Mouse (Mus musculus): ENCODE measurements around the gene Rnf39. TPM values are rescaled to one million over a fixed set of nuclear protein-coding genes. Genes with fewer than 3 reads are reported as not detected.
A peak's percentile ranks its signal among the peaks of the same experiment; 100 is the strongest.

The Rnf39 gene
- polyA plus RNA-seq, 1 experiment from 2014 or later = 0.13 TPM

- no peak overlapping the region for H3K4me2 ChIP-seq (ENCODE audit: low read depth, low read length)
- DNase-seq (ENCODE audit: low spot score) (no peak), ATAC-seq (replicated peaks; ENCODE audit: insufficient number of reproducible peaks, low FRiP score, low TSS enrichment, low read depth) (no peak)
- H3K9ac ChIP-seq (replicated peaks; ENCODE audit: low read length) = no peak overlapping the region
- H3K9me3 ChIP-seq (replicated peaks; ENCODE audit: control insufficient read depth, low read length) = no peaks in the 10 kb centered on the region
- H3K36me3 ChIP-seq (replicated peaks; ENCODE audit: control insufficient read depth, insufficient read depth, low read depth, low read length) = no peaks in the 10 kb centered on the region
- H3K27ac ChIP-seq (replicated peaks; ENCODE audit: low read depth, low read length) = no peak overlapping the region
- no peak overlapping the region; the same call in 1 of the 2 replicates for H3K4me3 ChIP-seq (ENCODE audit: low read depth, low read length)
- H3K27me3 ChIP-seq (ENCODE audit: control insufficient read depth, insufficient read depth, low read length) = peaks cover 41% of the 10 kb centered on the region
- H3K4me1 ChIP-seq (ENCODE audit: control insufficient read depth, insufficient read depth, low read length) = peaks cover 8% of the 10 kb centered on the region
- 24% methylated on average over 5 of the region's 5 CpGs for WGBS
Observed at GRCm38 (mm10) chr17:36943691-36944090, 973 bp downstream of the Rnf39 start.

GRCm38 (mm10) chr17:36944121-36944775, 1.5 kb downstream of the Rnf39 start:
- Histone ChIP-seq H3K4me2 (ENCODE audit: low read depth, low read length) (no peak overlapping the region), H3K4me1 (ENCODE audit: control insufficient read depth, insufficient read depth, low read length) (peaks cover 8% of the 10 kb centered on the region), H3K4me3 (ENCODE audit: low read depth, low read length) (no peak overlapping the region), H3K27me3 (ENCODE audit: control insufficient read depth, insufficient read depth, low read length) (peaks cover 41% of the 10 kb centered on the region), H3K36me3 (replicated peaks; ENCODE audit: control insufficient read depth, insufficient read depth, low read depth, low read length) (no peaks in the 10 kb centered on the region), H3K27ac (replicated peaks; ENCODE audit: low read depth, low read length) (no peak overlapping the region), H3K9ac (replicated peaks; ENCODE audit: low read length) (no peak overlapping the region), H3K9me3 (replicated peaks; ENCODE audit: control insufficient read depth, low read length) (no peaks in the 10 kb centered on the region)
- 21% methylated on average over 9 of the region's 9 CpGs for WGBS
- no peak for ATAC-seq (replicated peaks; ENCODE audit: insufficient number of reproducible peaks, low FRiP score, low TSS enrichment, low read depth)
- peak; percentile 26 for DNase-seq (ENCODE audit: low spot score)

- H3K4me3 ChIP-seq (ENCODE audit: low read depth, low read length) = peak overlapping the region; percentile 48
- DNase-seq (ENCODE audit: low spot score) (peak; percentile 64), ATAC-seq (replicated peaks; ENCODE audit: insufficient number of reproducible peaks, low FRiP score, low TSS enrichment, low read depth) (peak; percentile 51)
- peak overlapping the region; percentile 68 for H3K9ac ChIP-seq (replicated peaks; ENCODE audit: low read length)
- no peaks in the 10 kb centered on the region for H3K36me3 ChIP-seq (replicated peaks; ENCODE audit: control insufficient read depth, insufficient read depth, low read depth, low read length)
- 1% methylated on average over 61 of the region's 62 CpGs for WGBS
- H3K4me1 ChIP-seq (ENCODE audit: control insufficient read depth, insufficient read depth, low read length) = peaks cover 8% of the 10 kb centered on the region
- peaks cover 36% of the 10 kb centered on the region for H3K27me3 ChIP-seq (ENCODE audit: control insufficient read depth, insufficient read depth, low read length)
- peak overlapping the region; percentile 97 for H3K4me2 ChIP-seq (ENCODE audit: low read depth, low read length)
- H3K9me3 ChIP-seq (replicated peaks; ENCODE audit: control insufficient read depth, low read length) = no peaks in the 10 kb centered on the region
- no peak overlapping the region for H3K27ac ChIP-seq (replicated peaks; ENCODE audit: low read depth, low read length)
Observed at GRCm38 (mm10) chr17:36947051-36947819, 4.5 kb downstream of the Rnf39 start.

- no peak overlapping the region for H3K4me3 ChIP-seq (ENCODE audit: low read depth, low read length)
- ATAC-seq (replicated peaks; ENCODE audit: insufficient number of reproducible peaks, low FRiP score, low TSS enrichment, low read depth) = no peak
- 82% methylated on average over 1 of the region's 1 CpGs for WGBS
- no peak overlapping the region for H3K4me2 ChIP-seq (ENCODE audit: low read depth, low read length)
- H3K27ac ChIP-seq (replicated peaks; ENCODE audit: low read depth, low read length) = no peak overlapping the region
- no peaks in the 10 kb centered on the region for H3K36me3 ChIP-seq (replicated peaks; ENCODE audit: control insufficient read depth, insufficient read depth, low read depth, low read length)
- no peak for DNase-seq (ENCODE audit: low spot score)
- H3K9ac ChIP-seq (replicated peaks; ENCODE audit: low read length) = no peak overlapping the region
- H3K4me1 ChIP-seq (ENCODE audit: control insufficient read depth, insufficient read depth, low read length) = no peaks in the 10 kb centered on the region; the same call in 1 of the 2 replicates
- peaks cover 26% of the 10 kb centered on the region for H3K27me3 ChIP-seq (ENCODE audit: control insufficient read depth, insufficient read depth, low read length)
- no peaks in the 10 kb centered on the region for H3K9me3 ChIP-seq (replicated peaks; ENCODE audit: control insufficient read depth, low read length)
Observed at GRCm38 (mm10) chr17:36948286-36948685, 5.6 kb downstream of the Rnf39 start.

- Histone ChIP-seq H3K9ac (replicated peaks; ENCODE audit: low read length) (no peak overlapping the region), H3K4me3 (ENCODE audit: low read depth, low read length) (no peak overlapping the region), H3K27ac (replicated peaks; ENCODE audit: low read depth, low read length) (no peak overlapping the region), H3K4me2 (ENCODE audit: low read depth, low read length) (no peak overlapping the region), H3K9me3 (replicated peaks; ENCODE audit: control insufficient read depth, low read length) (no peaks in the 10 kb centered on the region), H3K36me3 (replicated peaks; ENCODE audit: control insufficient read depth, insufficient read depth, low read depth, low read length) (no peaks in the 10 kb centered on the region), H3K27me3 (ENCODE audit: control insufficient read depth, insufficient read depth, low read length) (peaks cover 17% of the 10 kb centered on the region), H3K4me1 (ENCODE audit: control insufficient read depth, insufficient read depth, low read length) (no peaks in the 10 kb centered on the region)
- ATAC-seq (replicated peaks; ENCODE audit: insufficient number of reproducible peaks, low FRiP score, low TSS enrichment, low read depth) (no peak), DNase-seq (ENCODE audit: low spot score) (no peak)
- WGBS = 92% methylated on average over 8 of the region's 8 CpGs
Observed at GRCm38 (mm10) chr17:36949265-36949664, 6.5 kb downstream of the Rnf39 start.

GRCm38 (mm10) chr17:36950981-36951947, 8.5 kb downstream of the Rnf39 start, which contains the start of gene Ppp1r11:
Gene Ppp1r11 (minus strand): TSS chr17:36951741.
- peak within 1 kb of the TSS; percentile 70 for H3K9ac ChIP-seq (replicated peaks; ENCODE audit: low read length)
- H3K36me3 ChIP-seq (replicated peaks; ENCODE audit: control insufficient read depth, insufficient read depth, low read depth, low read length) = no peaks in the 10 kb centered on the region
- H3K27me3 ChIP-seq (ENCODE audit: control insufficient read depth, insufficient read depth, low read length) = peaks cover 2% of the 10 kb centered on the region; the same call in 1 of the 2 replicates
- 2% methylated on average over 36 of the region's 36 CpGs for WGBS
- DNase-seq (ENCODE audit: low spot score) = peak; percentile 99
- H3K4me3 ChIP-seq (ENCODE audit: low read depth, low read length) = peak within 1 kb of the TSS; percentile 73
- peak; percentile 93 for ATAC-seq (replicated peaks; ENCODE audit: insufficient number of reproducible peaks, low FRiP score, low TSS enrichment, low read depth)
- H3K4me2 ChIP-seq (ENCODE audit: low read depth, low read length) = peak within 1 kb of the TSS; percentile 61
- H3K4me1 ChIP-seq (ENCODE audit: control insufficient read depth, insufficient read depth, low read length) = no peaks in the 10 kb centered on the region
- H3K9me3 ChIP-seq (replicated peaks; ENCODE audit: control insufficient read depth, low read length) = no peaks in the 10 kb centered on the region
- H3K27ac ChIP-seq (replicated peaks; ENCODE audit: low read depth, low read length) = peak within 1 kb of the TSS; percentile 47; the same call in 1 of the 2 replicates

- no peak overlapping the region for H3K27ac ChIP-seq (replicated peaks; ENCODE audit: low read depth, low read length)
- H3K9me3 ChIP-seq (replicated peaks; ENCODE audit: control insufficient read depth, low read length) = no peaks in the 10 kb centered on the region
- no peak for DNase-seq (ENCODE audit: low spot score)
- H3K36me3 ChIP-seq (replicated peaks; ENCODE audit: control insufficient read depth, insufficient read depth, low read depth, low read length) = no peaks in the 10 kb centered on the region
- no peaks in the 10 kb centered on the region for H3K27me3 ChIP-seq (ENCODE audit: control insufficient read depth, insufficient read depth, low read length)
- no peak overlapping the region for H3K9ac ChIP-seq (replicated peaks; ENCODE audit: low read length)
- H3K4me2 ChIP-seq (ENCODE audit: low read depth, low read length) = no peak overlapping the region
- no peak for ATAC-seq (replicated peaks; ENCODE audit: insufficient number of reproducible peaks, low FRiP score, low TSS enrichment, low read depth)
- H3K4me1 ChIP-seq (ENCODE audit: control insufficient read depth, insufficient read depth, low read length) = no peaks in the 10 kb centered on the region
- 93% methylated on average over 2 of the region's 2 CpGs for WGBS
- no peak overlapping the region for H3K4me3 ChIP-seq (ENCODE audit: low read depth, low read length)
Observed at GRCm38 (mm10) chr17:36952631-36953030, 9.9 kb downstream of the Rnf39 start.

Data from embryonic facial prominence, embryonic 11.5 days (tissue).